Mouse (Mus musculus): ENCODE results near the gene Slc17a7.

Gene Slc17a7

GRCm38 (mm10) chr7:45154993-45155514, 8.7 kb upstream of the Slc17a7 start:
- peak; percentile 85 for DNase-seq (ENCODE audit: low read depth)

DNA sequence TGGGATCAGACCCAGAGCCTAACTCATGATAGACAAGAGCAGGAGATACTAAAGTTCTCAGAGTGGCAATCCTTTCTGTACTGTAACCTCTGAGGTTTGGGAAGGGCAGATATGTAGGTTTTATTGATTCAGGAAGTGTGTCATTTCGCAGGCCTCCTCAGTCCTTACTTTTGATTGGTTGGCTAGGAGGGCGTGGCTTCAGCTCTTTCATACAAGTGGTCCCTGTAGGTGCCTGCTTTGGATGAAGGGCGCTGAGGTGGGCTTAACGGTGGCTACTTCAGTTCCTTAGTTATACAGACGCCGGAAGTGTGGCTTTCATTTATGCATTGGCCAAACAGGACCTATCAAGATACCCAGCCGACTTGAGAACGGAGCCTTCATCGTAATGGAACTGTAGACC, 8.2 kb upstream of the Slc17a7 start:
- DNase-seq (ENCODE audit: low read depth): peak; percentile 70

GRCm38 (mm10) chr7:45156206-45156605, 7.5 kb upstream of the Slc17a7 start:
- DNase-seq (ENCODE audit: low read depth): no peak

- no peak for DNase-seq (ENCODE audit: low read depth)
These were observed 6.3 kb upstream of the Slc17a7 start for GRCm38 (mm10) chr7:45157459-45157858.

DNA sequence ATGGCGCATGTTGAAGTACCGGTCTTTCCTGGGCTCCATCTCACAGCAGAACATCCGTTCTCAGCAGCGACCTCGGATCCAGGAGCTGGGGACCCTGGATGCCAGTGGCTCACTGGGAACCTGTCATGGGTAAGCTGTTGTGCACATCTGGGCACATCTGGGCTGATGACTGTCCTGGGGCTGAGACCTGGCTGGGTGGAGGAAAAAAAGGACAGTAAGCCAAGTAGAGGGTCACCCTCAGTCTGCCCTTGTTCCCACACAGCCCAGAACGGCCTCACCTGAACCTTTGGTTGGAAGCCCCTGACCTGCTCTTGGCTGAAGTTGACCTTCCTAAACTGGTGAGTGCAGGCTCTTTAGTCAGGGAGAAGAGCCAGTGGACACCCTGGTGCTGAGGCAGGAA, 4.8 kb upstream of the Slc17a7 start:
- no peak for DNase-seq (ENCODE audit: low read depth)

- no peak for DNase-seq (ENCODE audit: low read depth)
These were observed 3.4 kb upstream of the Slc17a7 start for GRCm38 (mm10) chr7:45160316-45160800.

- DNase-seq (ENCODE audit: low read depth): no peak
These were observed 2.9 kb upstream of the Slc17a7 start for GRCm38 (mm10) chr7:45160866-45161265.

- peak; percentile 95 for DNase-seq (ENCODE audit: low read depth)
These were observed 1.9 kb upstream of the Slc17a7 start for GRCm38 (mm10) chr7:45161612-45162473.

DNA sequence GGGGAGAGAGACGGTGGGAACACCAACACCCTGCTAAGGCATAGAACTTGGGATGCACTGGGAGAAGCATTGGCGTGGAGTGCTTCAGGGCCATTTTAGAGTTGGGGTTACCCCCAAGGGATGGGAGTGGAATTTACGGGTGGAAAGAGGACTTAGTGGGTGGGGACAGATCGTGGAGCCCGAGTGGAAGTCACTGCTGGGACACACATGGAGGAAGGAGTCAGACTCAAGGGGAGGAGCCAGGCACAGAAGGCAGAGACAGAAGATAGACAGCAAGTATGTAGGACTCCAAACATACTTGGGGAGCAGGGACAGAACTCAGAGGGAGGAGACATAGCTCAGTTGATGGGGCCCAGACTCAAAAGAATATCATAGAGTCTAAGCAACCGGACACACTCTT, 1.2 kb upstream of the Slc17a7 start:
- no peak for DNase-seq (ENCODE audit: low read depth)

DNA sequence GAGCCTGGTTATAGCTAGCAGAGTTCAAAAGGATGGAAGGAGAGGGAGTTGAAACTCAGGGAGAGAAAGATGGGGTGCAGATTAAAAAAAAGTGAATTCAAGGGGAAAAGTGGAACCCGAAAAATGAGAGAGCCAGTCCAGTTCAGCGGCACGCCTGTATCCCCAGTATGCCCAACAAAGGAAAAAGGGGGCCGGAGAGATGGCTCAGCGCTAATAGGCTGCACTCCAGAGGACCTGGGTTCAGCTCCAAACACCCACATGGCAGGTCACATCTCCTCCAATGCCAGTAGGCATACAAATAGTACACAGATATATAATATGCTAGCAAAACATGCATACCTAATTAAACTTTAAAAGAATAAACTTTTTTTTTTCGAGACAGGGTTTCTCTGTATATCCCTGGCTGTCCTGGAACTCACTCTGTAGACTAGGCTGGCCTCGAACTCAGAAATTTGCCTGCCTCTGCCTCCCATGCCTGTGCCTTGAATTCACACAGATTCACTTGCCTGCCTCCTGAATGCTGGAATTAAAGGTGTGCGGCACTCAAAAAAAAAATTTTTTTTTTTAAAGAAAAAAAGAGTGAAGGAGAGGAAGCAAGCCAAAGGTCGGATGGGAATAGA, 643 bp upstream of the Slc17a7 start:
- DNase-seq (ENCODE audit: low read depth): no peak

- no peak for DNase-seq (ENCODE audit: low read depth)
These were observed 1.1 kb downstream of the Slc17a7 start for GRCm38 (mm10) chr7:45164833-45165232.

DNA sequence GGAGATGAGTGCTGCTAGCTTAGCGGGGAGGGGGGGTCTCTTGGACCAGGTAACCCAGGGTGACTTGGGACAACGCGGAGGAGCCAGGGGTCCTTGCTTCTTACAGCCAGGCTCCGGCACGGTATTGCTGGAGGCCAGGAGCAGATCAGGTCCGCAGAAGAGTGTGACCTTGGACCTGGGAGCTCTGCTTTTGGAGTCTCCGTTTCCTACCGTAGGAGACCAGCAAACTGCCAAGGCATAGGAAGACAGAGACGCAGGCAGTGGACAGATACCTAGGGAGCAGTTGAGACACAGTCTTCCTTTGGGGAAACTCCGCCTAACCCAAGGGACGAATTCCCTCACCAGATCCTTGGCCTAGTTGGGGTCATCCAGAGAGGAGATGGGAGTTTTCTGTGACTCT, 2.0 kb downstream of the Slc17a7 start:
- no peak for DNase-seq (ENCODE audit: low read depth)

- no peak for DNase-seq (ENCODE audit: low read depth)
These were observed 3.2 kb downstream of the Slc17a7 start for GRCm38 (mm10) chr7:45166950-45167401.

GRCm38 (mm10) chr7:45167761-45168445, 4.2 kb downstream of the Slc17a7 start:
- DNase-seq (ENCODE audit: low read depth): no peak

DNA sequence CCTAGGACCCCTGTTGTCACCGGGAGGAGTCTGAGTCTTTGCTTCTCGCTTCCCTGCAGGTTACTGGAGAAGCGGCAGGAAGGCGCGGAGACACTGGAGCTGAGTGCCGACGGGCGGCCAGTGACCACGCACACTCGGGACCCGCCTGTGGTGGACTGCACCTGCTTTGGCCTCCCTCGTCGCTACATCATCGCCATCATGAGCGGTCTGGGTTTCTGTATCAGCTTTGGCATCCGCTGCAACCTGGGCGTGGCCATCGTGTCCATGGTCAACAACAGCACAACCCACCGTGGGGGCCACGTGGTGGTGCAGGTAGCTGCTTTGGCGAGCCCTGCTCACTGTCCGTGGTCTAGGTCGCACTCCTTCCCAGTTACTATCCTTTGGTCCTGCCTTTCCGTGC, 4.9 kb downstream of the Slc17a7 start:
- no peak for DNase-seq (ENCODE audit: low read depth)

- DNase-seq (ENCODE audit: low read depth): no peak
These were observed 5.7 kb downstream of the Slc17a7 start for GRCm38 (mm10) chr7:45169495-45169894.

DNA sequence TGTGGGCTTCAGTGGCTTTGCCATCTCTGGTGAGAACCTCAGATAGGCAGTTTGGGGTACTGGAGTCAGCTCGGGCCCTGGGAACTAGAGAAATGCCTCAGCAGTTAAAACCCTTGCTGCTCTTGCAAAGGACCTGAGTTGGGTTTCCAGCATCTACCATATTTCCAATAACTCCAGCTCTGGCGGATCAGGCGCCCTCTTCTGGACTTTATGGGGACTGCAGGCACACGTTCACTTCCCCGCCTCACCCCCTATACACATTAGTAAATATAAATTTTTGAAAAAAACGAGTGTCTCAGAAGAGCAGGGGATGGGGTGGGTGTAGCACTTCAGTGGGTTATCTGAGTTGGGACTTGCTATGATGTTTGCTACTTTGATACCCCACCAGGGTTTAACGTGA, 9.2 kb downstream of the Slc17a7 start:
- DNase-seq (ENCODE audit: low read depth): peak; percentile 57

DNA sequence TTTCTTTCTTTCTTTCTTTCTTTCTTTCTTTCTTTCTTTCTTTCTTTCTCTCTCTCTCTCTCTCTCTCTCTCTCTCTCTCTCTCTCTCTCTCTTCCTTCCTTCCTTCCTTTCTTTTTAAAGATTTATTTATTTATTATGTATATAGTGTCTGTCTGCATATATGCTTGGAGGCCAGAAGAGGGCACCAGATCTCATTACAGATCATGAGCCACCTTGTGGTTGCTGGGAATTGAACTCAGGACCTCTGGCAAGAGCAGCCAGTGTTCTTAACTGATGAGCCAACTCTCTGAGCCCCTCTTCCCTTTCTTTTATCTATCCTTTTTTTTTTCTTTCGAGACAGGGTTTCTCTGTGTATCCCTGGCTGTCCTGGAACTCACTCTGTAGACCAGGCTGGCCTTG, 10.0 kb downstream of the Slc17a7 start:
- DNase-seq (ENCODE audit: low read depth): peak; percentile 70

DNA sequence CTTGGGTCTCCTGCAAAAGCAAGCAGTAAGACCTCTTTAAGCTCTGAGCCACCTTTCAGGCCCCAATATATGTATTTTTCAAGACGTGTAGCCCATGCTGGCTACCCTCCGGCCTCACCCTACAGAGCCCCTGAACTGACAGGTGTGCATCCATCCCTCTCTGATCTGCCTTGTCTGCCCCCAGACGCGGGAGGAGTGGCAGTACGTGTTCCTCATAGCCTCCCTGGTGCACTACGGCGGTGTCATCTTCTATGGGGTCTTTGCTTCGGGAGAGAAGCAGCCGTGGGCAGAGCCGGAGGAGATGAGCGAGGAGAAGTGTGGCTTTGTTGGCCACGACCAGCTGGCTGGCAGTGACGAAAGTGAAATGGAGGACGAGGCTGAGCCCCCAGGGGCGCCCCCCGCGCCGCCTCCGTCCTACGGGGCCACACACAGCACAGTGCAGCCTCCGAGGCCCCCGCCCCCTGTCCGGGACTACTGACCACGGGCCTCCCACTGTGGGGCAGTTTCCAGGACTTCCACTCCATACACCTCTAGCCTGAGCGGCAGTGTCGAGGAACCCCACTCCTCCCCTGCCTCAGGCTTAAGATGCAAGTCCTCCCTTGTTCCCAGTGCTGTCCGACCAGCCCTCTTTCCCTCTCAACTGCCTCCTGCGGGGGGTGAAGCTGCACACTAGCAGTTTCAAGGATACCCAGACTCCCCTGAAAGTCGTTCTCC, 11.0 kb downstream of the Slc17a7 start:
- peak; percentile 17 for DNase-seq (ENCODE audit: low read depth)

DNA sequence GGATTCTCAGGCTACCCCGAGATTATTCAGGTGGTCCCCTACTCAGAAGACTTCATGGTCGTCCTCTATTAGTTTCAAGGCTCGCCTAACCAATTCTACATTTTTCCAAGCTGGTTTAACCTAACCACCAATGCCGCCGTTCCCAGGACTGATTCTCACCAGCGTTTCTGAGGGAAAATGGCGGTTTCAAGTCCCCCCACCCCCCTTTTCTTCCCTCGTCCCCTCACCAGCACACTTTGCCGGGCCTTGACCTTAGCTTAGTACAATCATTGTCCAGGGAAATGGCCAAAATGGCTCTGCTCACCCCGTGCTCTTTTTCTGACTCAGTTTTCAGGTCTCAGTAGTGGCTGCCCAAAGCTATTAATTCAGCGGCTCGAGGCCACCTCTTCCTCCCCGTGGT, 11.6 kb downstream of the Slc17a7 start:
- peak; percentile 14 for DNase-seq (ENCODE audit: low read depth)

DNA sequence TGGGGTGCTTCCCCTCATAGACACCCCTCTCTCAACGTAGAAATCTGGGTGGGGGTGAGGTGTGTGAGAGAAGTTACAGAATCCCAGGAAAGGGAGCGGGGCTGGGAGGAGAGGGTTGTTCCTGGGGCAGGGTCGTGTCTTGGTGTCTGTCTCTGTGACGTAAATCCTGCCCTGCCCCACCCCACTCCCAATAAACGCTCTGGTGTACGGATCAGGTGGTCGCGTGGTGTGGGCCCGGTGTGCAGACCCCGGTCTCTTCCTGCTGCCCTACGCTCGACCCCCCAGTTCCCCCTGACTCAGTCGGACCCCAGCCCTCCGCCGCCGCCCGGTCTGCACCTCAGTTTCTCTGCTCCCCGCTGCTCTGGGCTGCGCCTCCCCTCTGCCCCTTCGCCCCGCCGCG, 12.2 kb downstream of the Slc17a7 start:
- DNase-seq (ENCODE audit: low read depth): no peak

GRCm38 (mm10) chr7:45176356-45176755, 12.6 kb downstream of the Slc17a7 start:
- no peak for DNase-seq (ENCODE audit: low read depth)
